Mouse (Mus musculus): ENCODE measurements around the gene Rab3d.

- TF ChIP-seq CTCF (IDR thresholded peaks at IDR 0.05; ENCODE audit: borderline replicate concordance, extremely low read depth, insufficient read depth, insufficient read length) (no peak), POLR2A (IDR thresholded peaks at IDR 0.05; ENCODE audit: borderline replicate concordance, extremely low read depth, insufficient read depth, insufficient read length, poor library complexity, severe bottlenecking) (no peak)
Measured at GRCm38 (mm10) chr9:21947540-21948130, 29.6 kb upstream of the Rab3d start.

Data from brain, embryonic 14.5 days (tissue).